Mouse (Mus musculus) spleen, adult 2 months (tissue): ENCODE data around the gene Raly. TPM values are rescaled to one million over a fixed set of nuclear protein-coding genes. Genes with fewer than 3 reads are reported as not detected.

ENCODE experiments used
- DNase-seq, 2 experiments: peaks; one replicate each; pipeline versions ENCODE4 v3.0.0 to v3.0.0-alpha.2; 2012 to 2021; ENCODE audit warnings: low spot score in 2 of 2, low read depth in 1 of 2
- H3K27ac ChIP-seq: fragments of 200-500 bp; 2 replicates; pipeline ENCODE4 v1.5.1; 2012; ENCODE audit warnings: low read length, inconsistent platforms; ENCODE audit not compliant: insufficient read depth
- H3K27me3 ChIP-seq: fragments of 200-500 bp; 2 replicates; pipeline ENCODE4 v1.6.1; 2012; ENCODE audit warnings: mild to moderate bottlenecking, moderate library complexity, low read length, inconsistent platforms; ENCODE audit not compliant: control insufficient read depth, insufficient read depth
- H3K36me3 ChIP-seq: fragments of 200-500 bp; 2 replicates; pipeline ENCODE4 v1.6.1; 2012; ENCODE audit warnings: mild to moderate bottlenecking, low read length, inconsistent platforms; ENCODE audit not compliant: control insufficient read depth, insufficient read depth
- H3K4me1 ChIP-seq: fragments of 200-500 bp; 2 replicates; pipeline ENCODE4 v1.6.1; 2011; ENCODE audit warnings: inconsistent platforms; ENCODE audit not compliant: control insufficient read depth, insufficient read depth, insufficient read length
- H3K4me3 ChIP-seq: fragments of 200-500 bp; 2 replicates; pipeline ENCODE4 v1.5.1; 2011; ENCODE audit warnings: mild to moderate bottlenecking, inconsistent platforms; ENCODE audit not compliant: insufficient read depth, insufficient read length; ENCODE audit errors: extremely low read depth
- CTCF ChIP-seq: fragments of 200-500 bp; IDR thresholded peaks from 2 replicates; pipeline ENCODE4 v1.5.1; 2011; ENCODE audit warnings: mild to moderate bottlenecking, inconsistent platforms; ENCODE audit not compliant: insufficient read depth, insufficient read length, insufficient replicate concordance; ENCODE audit errors: extremely low read depth
- POLR2A ChIP-seq: fragments of 200-500 bp; IDR thresholded peaks from 2 replicates; pipeline ENCODE4 v1.6.1; 2011; ENCODE audit warnings: low read depth, low read length, inconsistent platforms
- WGBS: fragments of 180-500 bp; shearing (Covaris S2); methylation state at CpG from one replicate; pipeline ENCODE4 v1.1.7; 2018; 5-methylcytosine and 5-hydroxymethylcytosine counted together
- polyA plus RNA-seq: library from polyadenylated mRNA; depleted of rRNA; stranded (reverse); fragments of >200 nt; gene quantifications from 2 replicates; pipeline ENCODE4 v1.2.3, GENCODE M21; 2012

The Raly gene
- polyA plus RNA-seq, 1 experiment = 153 TPM

- under 1% methylated on average over 66 of the region's 67 CpGs for WGBS
- Histone ChIP-seq H3K36me3 (no peaks in the 10 kb centered on the region), H3K4me3 (peak overlapping the region; percentile 89), H3K4me1 (peaks cover 7% of the 10 kb centered on the region; the same call in 1 of the 2 replicates), H3K27ac (peak overlapping the region; percentile 99), H3K27me3 (no peaks in the 10 kb centered on the region)
- TF ChIP-seq POLR2A (no peak), CTCF (no peak)
- DNase-seq = peak in 1 of 2 experiments; percentile 77
Observed at GRCm38 (mm10) chr2:154791661-154792642, 1.1 kb downstream of the Raly start.

DNA sequence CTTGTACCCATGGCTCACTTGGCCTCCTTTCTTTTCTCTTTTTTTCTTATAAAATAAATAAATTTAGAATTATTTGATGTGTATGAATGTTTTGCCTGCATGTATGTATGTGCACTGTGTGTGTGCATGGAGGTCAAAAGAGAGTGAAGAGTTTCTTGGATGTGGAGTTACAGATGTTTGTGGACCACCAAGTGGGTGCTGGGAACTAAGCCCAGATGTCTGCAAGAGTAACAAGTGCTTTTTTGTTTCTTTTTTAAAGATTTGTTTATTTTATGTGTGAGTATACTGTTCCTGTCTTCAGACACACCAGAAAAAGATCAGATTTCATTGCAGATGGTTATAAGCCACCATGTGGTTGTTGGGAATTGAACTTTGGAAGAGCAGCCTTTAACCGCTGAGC is 12.5 kb downstream of the Raly start:
- no peaks in the 10 kb centered on the region for H3K27me3 ChIP-seq
- no peaks in the 10 kb centered on the region for H3K36me3 ChIP-seq
- H3K4me3 ChIP-seq = no peak overlapping the region
- TF ChIP-seq POLR2A (no peak), CTCF (no peak)
- no peak for DNase-seq
- 98% methylated on average over 1 of the region's 1 CpGs for WGBS
- peaks cover 5% of the 10 kb centered on the region for H3K4me1 ChIP-seq
- H3K27ac ChIP-seq = no peak overlapping the region

GRCm38 (mm10) chr2:154803845-154804244 is 12.9 kb downstream of the Raly start:
- WGBS = 89% methylated on average over 4 of the region's 4 CpGs
- no peak for TF ChIP-seq CTCF
- no peak for TF ChIP-seq POLR2A
- Histone ChIP-seq H3K4me1 (peaks cover 5% of the 10 kb centered on the region), H3K27ac (no peak overlapping the region), H3K27me3 (no peaks in the 10 kb centered on the region), H3K4me3 (no peak overlapping the region), H3K36me3 (no peaks in the 10 kb centered on the region)
- no peak for DNase-seq

DNA sequence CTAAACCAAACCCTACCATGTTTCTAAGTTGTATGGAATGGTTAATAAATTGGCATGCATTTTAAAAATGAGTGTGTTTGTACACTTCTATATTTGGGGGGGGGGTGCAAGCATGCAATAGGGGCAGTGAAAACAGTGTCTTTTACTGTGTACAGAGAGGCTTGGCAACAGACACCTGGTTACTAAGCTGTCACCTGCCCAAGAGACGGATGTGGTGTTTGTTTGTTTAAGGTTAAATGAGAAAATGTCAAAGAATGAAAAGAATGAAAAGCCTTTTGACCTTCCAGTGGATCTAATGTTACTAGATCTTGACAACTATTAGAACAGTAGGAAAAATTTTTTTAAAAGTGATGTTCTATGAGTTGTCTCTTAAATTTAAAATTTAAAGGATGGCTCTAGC is 16.8 kb downstream of the Raly start:
- Histone ChIP-seq H3K27ac (no peak overlapping the region), H3K36me3 (no peaks in the 10 kb centered on the region), H3K27me3 (no peaks in the 10 kb centered on the region), H3K4me1 (no peaks in the 10 kb centered on the region; the same call in 1 of the 2 replicates), H3K4me3 (no peak overlapping the region)
- no peak for DNase-seq
- WGBS = 64% methylated on average over 1 of the region's 1 CpGs
- TF ChIP-seq CTCF (no peak), POLR2A (no peak)

DNA sequence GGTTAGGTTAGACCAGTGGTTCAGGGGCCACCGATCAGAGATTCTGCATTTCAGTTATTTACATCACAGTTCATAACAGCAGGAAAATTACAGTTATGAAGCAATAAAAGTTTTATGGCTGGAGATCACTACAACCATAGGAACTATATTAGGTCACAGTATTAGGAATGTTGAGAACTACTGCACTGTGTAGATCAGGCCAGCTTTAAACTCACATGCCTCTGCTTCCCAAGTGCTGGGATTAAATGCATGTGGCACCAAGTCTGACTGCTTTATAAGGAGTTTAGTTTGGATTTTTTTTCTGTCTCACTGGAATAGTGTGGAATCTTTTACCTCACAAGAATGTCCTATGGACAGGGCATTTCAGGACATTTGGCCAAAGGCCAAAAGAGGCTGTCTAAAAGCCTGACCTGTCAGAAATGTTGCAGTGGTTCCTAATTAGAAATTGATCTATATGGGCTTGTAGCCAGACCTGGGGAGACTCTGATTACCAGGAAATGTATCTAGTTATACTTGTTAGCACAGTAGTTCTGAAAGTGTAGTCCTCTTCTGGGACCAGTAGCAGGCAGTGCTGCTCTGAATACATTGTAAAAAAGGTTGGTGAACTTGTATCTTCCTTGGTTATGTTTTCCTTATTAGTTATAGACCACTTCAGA is 18.3 kb downstream of the Raly start:
- no peaks in the 10 kb centered on the region; the same call in 1 of the 2 replicates for H3K4me1 ChIP-seq
- TF ChIP-seq CTCF (no peak), POLR2A (no peak)
- H3K27ac ChIP-seq = no peak overlapping the region
- no peak overlapping the region for H3K4me3 ChIP-seq
- 92% methylated on average over 1 of the region's 1 CpGs for WGBS
- H3K27me3 ChIP-seq = no peaks in the 10 kb centered on the region
- no peak for DNase-seq
- H3K36me3 ChIP-seq = no peaks in the 10 kb centered on the region

DNA sequence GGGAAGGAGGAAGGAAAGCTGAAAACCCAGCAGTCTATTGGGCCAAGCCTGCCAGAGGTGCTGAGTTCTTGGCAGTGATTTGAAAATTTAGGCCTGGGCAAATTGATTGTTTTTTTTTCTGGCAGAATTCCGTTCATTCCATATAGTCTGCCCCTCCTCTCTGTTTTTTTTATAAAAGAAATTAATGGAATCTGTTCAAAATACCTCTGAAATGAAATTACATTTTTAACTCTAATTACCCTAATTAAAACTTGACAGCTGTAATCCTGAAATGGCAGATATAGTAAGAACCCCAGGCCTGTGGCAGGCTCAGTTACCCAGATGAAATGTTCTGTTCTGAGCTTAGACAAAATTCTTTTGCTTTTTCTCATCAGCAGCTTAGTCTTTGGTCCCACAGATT is 19.9 kb downstream of the Raly start:
- Histone ChIP-seq H3K27ac (no peak overlapping the region), H3K36me3 (no peaks in the 10 kb centered on the region), H3K4me1 (no peaks in the 10 kb centered on the region; the same call in none of the 2 replicates), H3K4me3 (no peak overlapping the region), H3K27me3 (no peaks in the 10 kb centered on the region)
- 82% methylated on average over 1 of the region's 1 CpGs for WGBS
- DNase-seq = no peak
- TF ChIP-seq POLR2A (no peak), CTCF (no peak)
